Mouse (Mus musculus): ENCODE results near the gene Ust.

Gene Ust

DNA sequence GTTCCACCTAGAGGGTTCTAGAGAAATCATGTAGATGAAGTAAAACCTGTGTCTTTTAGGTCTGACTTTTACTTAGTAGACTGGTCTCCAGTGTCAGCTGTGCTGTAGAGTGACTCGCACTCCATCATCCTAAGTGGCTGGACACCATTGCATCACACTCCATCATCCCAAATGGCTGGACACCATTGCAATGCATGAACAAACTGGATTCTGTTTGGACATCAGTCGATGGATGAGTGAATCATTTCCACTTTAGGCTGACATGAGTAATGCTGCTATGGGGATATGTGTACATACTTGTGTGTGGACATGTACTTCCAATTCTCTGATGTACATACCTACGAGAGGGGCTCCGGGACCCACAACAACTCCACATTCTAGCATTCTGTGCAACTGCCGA lies 187.7 kb downstream of the Ust start:
- no peak for DNase-seq (ENCODE audit: low read depth, low spot score)

DNA sequence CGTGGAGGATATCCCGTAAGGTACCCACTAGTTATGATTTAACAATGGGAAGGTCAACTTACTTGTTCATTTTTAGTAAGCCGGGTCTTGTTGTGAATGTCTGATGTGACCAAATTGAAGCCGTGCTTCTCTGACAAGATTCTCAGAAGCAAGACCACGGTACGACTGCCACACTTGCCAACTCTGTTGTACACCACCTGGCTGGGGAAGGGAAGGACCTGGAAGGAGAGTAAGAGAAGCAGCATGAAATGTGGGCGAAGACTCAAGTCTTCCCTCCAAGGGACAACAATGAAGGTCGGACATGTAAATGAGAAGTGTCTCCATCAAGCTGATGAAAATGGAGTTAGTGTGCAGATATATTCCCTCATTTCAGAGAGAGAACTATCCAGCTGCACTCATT lies 188.6 kb downstream of the Ust start:
- DNase-seq (ENCODE audit: low read depth, low spot score) = no peak

DNA sequence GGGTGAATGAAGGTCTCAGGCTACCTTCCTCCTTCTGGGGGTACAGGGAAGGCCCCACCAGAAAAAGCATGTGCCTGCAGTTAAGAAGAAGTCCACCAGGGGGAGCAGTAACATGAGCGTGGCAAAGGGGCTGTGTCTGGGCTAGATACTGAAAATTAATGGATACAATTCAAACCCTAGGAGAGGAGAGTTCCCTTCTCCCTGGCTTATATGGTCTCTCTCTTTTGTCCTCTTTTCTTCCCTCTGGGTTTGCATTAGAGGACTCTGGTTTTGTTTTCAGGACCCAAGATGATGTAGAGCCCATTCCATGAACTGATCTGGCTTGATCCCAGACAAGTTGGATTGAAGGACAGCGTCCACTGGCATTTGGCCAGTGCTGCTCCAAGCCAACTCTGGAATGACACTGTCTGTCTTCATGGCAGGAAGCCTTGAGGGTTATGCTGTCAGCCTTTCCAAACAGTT lies 195.3 kb downstream of the Ust start:
- peak; percentile 45 for DNase-seq (ENCODE audit: low read depth, low spot score)

DNA sequence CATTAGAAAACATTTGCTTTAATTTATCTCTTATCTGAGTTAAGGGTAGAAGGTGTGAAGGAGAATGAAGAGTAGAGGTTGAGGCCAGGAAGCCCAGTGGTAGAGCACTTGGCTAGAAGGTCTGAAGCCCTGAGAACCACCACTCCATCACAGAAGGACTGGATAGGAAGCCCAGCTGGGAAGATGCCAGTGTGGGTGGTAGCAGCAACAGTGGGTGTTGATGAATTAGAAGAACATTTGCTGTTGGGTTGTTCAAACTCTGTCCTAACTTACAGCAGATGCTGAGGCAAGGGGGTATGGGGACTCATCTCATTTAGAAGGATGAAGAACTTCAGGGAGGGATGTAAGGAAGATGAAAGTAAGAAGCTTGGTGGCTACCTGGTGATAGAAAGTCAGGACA lies 197.9 kb downstream of the Ust start:
- no peak for DNase-seq (ENCODE audit: low read depth, low spot score)

DNA sequence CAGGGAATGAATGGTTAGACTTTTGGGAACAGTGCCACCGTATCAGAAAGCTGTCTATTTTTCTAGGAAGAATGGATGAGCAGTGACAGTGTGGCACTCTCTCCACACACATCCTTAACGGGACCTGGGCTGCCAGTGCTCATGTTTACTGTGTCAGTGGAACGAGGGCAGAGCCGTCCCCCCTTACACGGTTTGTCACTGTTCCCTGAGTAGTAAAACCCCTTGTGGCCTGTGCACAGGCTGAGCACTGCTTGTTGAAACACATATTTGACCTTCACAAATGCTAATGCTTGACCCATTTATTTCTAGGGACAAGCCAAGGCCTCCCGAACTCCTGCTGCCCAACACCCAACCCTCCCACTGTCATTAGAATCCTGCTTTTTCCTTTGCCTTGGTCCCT lies 209.2 kb downstream of the Ust start:
- no peak for DNase-seq (ENCODE audit: low read depth, low spot score)

DNA sequence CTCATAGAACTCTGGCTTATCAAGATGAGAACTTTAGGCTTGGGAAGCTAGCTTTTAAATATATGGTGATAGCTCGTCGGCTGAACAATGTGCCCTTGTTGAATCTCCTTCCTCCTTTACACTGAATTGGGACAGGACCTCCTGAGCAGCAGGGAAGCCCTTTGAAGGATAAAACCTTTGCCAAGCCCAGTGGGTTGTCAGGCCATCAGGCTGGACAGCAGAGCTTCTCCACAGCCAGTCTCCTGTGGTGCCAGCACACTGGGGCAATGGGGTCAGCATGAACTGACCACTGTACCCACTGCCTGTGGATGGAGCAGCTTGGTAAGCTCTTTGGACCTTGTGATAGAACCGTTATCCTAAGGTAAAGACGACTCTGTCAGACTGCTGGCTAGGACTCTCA lies 214.4 kb downstream of the Ust start:
- DNase-seq (ENCODE audit: low read depth, low spot score) = no peak

DNA sequence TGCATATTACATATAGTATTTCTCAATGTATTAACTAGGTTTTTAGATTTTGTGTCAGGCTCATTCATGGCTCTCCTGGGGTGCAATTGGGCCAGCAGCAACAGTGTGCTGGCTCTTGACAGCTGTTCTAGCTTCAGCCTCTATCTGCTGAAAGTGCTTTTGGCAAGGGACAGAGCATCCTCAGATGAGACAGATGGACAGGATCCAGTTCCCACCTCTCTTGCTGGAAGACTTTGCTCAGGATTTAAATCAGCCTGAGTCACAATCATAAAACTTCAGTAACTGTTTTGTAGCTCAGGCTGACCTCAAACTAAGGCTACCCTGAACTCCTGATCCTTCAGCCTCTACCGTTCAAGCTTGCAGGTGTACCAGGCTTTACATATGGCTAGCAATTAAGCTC lies 219.5 kb downstream of the Ust start:
- no peak for DNase-seq (ENCODE audit: low read depth, low spot score)

DNA sequence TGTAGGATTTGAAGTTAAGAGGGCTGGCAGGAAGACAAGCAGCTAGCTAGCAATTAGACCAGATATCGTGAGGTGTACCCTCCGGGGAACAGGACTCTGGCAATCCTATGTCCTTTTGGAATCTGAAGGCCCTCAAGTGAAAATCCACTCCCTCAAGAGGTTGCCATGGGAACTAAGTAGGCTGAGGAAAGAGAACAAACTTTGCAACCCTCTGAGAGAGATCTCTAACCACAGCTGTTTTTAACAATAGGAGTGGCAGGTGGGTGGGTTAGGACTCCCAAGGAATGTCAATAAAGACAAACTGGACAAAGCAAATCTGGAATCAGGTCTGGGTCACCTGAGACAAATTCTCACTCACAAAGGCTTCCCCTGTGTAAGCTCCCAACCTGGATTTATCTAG lies 221.4 kb downstream of the Ust start:
- DNase-seq (ENCODE audit: low read depth, low spot score) = no peak

DNA sequence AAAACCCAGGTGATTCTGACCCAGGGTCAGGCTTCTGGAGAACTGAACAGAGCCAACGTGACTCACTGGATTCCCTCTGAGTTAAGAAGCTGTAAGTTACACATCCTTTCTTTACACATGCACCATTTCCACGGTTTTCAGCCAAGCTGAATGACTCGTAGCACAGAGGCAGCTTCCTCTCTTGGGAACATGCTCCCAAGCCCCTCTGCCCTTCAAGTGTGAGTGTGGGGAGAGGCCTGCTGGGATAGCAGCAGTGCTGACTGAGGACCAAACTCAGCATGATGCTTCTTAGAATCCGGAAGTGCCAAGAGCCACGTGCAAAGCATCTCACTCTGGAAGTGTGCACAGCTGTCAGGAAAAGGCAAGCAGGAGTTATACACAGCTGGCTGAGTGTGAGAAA lies 228.0 kb downstream of the Ust start:
- no peak for DNase-seq (ENCODE audit: low read depth, low spot score)

DNA sequence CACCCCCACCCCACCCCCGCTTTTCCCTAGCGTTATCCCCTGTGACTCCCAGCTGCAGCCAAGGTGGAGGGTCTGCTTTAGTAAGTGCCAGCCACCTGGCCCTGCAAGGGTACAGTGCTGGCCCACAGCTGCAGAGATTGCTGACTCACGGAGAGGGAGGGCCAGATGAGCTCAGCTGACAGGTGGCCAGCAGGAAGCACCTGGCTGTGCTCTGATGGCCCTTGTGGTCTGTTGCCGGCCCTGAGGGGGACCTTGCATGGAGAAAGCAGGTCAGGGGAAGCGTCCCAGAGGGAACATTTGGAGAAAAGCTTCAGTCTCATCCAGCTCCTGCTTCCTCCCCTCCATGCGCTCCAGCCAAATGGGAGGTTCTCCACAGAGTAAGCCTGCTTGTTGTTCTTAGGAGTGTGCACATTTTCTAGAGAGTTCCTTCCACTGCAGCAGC lies 231.3 kb downstream of the Ust start:
- DNase-seq (ENCODE audit: low read depth, low spot score) = peak; percentile 23

DNA sequence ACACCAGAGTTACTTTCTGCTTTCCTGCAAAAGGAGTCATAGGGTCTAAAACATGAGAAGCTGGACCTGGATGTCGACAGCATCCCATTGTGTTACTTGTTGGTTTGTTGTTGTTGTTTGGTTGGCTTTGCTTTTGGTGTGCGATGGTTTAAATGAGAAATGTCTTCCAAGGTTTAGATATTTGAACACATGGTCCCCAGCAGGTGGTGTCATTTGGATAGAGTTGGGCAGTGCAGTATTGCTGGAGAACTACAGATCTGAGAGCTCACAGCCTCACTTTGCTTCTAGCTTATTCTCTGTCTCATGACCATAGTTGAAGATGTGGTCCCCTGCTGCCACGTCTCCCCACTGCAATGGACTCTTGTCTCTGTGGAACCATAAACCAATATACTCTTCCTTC lies 234.6 kb downstream of the Ust start:
- DNase-seq (ENCODE audit: low read depth, low spot score) = no peak

DNA sequence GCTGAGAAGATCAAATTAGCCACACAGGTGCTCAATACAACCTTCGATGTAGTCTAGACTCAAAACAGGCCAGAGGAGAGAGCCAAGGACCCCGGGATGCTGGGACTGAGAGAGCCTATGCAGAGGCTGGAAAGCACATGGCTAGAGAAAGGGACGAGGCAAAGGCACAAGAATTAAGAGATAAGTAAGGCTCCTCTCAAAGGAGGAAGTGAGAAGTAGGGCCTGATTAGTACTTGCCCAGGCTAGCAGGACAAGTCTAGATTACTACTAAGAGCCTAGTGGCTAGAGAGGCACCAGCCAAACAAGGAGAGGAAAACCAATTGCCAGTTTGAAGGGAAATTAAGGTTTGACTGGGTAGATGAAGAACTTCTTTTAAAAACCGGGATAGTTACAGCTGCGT lies 241.5 kb downstream of the Ust start:
- no peak for DNase-seq (ENCODE audit: low read depth, low spot score)

DNA sequence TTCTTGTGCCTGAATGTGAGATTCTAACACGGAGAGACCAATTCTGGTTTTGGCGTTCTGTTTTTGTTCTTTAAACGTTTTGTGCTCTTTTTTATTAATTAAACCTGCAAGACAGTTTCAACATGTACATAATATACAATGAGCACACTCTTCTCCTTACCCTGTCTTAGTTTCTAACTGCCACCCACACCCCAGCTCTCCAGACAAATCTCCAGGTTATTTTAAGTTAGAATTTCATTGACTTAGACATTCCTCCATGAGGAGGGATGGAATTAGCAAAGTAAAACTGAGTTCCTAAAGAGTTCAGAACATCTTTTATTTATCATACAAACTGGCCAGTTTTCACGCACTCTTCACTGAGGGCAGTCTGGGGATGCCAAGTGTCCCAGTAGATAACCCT lies 248.9 kb downstream of the Ust start:
- DNase-seq (ENCODE audit: low read depth, low spot score) = no peak

DNA sequence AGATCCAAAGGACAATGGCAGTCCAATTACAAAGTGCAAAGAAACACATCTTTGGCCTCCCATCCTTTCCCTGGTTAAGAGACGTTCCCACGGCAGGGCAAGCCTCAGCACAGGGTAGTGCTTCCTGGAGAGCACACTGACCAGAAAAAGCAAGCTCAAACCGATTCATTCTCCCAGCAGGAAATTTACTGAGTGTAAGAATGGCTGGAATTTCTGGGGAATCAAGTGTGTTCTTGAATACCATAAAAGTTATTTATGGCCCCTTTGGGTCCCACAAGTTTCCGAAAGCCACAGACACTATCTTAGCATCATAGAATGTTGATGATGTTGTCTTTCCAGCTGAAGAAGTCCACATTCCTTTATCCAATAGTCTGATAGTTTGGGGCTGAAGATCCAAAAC lies 258.9 kb downstream of the Ust start:
- peak; percentile 45 for DNase-seq (ENCODE audit: low read depth, low spot score)

DNA sequence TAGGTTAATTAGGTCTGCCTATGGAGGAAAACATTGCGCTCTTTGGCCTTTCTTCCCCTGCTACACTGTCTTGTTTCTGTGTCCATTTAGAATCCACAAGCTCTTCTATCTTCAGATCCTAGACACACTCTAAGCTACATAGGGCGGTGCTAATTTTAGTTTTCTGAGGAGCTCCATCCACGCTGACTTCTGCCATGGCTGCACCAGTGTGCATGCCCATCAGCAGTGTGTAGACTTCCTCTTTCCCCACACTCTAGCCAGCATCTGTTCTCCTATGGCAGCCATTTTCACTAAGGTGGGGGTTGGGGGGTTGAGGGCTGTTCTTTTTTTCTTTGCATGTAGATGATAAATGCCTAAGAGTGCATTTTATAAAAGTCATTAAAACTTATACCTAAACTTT lies 268.6 kb downstream of the Ust start:
- no peak for DNase-seq (ENCODE audit: low read depth, low spot score)

DNA sequence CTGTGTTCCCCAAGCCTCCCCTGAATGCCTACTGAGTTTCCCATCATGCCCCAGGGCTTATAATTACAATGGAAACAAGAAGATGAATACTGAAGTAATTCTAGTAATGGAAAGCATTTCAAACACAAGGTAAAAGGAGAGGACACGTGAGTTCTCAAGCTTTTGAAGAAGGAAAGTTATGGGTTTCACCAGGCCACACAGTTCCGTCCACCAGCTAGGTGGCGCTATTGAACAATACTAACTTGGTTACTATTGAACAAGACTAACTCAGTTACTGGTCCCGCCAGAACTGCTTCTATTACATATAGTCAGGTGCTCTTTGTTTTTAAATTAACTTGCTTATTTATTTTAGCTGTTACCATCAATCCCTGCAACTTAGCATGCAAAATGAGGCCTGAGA lies 276.3 kb downstream of the Ust start:
- DNase-seq (ENCODE audit: low read depth, low spot score) = peak; percentile 41

DNA sequence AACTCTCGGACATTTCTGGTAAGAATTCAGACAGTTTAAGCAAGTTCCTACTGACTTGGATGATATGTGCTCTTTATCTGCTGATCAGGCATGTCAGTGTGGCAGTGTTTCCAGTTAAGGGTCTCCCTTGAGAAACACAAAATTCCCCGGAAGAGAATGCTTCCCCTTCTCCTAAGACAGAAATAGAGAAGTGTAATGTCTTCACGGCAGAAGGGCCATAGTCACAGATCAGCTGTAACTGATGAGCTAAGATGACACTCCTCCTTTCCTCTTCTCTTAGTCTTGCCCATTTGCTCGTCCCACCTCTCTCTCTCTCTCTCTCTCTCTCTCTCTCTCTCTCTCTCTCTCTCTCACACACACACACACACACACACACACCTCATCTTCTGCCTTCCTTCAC lies 277.9 kb downstream of the Ust start:
- DNase-seq (ENCODE audit: low read depth, low spot score) = no peak

DNA sequence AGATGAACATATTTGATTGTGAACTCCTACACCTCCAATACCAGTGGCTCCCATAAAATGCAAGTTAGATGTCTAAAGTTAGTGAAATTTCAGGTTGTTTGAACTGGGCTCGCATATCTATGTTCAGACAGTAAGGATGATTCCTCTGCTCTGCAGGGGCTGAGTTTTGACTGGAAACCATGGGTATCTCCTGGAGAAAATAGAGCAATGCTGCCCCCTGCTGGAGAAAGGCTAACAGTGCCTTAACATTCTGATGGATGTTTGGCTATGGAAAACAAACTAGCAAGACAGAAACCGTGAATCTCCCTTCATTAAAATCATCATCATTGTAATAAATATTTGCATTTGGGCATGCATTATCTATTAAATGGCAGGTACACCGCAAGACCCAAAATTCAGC lies 278.4 kb downstream of the Ust start:
- peak; percentile 72 for DNase-seq (ENCODE audit: low read depth, low spot score)

DNA sequence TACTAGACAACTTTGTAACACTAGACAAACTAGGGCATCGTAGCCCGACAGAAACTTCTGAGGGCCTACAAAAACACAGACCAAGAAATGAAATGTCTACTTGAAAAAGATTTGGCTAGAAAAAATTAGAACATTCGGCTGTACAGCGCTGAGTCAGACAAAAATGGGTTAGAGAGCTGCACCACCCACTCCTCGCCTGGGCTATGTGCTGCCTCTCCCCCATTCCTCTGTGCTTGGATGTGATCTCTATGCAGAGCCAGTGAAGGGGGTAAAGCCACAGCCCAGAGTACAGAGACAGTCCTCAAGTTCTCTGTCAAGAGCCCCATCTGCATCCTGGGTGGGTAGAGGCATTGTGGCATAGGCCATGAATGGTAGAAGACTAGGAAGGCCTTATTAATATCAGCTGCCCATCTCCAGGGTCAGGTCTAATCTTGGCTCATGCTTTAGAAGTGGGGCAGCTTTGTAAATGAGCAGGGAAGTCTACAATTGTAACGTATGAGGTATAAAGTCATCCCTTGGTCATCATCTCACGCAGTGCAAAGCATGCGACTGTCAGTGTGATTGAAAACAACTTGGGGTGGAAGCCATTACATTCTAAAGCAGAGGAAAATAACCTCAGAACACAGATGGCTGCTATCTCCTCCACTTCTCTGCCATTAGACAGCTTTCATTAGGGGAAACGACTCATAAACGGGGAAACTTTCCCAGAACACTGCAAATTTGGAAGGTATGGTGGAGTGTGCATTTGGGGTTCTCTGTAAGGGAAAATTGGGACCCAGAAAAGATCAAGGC lies 281.6 kb downstream of the Ust start:
- no peak for DNase-seq (ENCODE audit: low read depth, low spot score)

DNA sequence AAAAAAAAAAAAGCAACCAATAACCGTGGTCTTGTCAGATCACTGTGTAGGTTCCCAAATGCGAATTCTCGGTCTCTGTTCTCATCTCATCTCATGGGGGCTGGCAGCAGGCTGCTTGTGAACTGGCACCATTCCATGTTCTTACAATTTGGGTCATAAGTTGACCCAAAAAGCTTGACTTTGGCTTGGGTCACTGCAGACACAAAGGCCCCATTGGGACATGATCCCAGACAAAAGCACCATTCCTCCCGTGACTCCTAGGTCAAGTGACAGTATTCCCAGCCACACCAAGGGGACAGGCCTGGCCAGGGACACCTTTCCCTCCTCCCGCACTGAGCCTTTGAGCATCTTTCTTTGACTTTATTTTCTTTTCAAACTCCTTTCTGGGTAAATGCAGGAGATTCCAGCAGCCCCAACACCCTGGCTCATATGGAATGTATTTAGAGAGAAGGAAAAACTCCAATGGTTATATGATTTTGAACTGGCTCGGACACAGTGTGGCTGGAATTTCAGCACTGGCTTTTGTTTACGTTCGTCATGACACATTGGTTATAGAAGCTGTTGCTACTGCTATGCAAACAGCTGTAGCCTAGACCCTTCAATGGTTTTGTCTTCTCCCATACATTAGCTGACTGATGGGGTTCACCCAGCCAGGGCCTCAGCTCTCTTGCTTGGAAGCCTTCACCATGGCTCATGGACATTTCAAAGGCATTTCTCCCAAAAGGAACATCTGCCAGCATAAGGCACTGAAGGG lies 285.3 kb downstream of the Ust start:
- DNase-seq (ENCODE audit: low read depth, low spot score) = no peak

DNA sequence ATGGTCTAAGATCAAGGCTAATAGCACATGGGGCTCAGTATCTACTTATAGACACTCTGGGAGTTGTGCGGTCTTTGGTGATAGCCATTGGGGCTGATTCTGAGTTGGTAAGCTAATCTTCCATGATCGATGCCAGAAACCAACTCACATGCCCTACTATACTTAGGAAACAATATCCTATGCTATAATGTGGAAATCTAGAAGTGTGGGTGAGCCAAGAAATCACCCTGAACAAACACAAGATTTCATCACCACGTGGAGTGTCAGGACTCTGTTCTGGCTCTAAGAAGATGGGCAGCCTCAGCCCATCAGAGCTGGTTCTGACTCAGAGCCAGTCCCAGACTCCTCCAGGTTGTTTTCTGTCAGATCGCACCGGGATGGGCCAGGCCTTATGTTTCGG lies 286.1 kb downstream of the Ust start:
- no peak for DNase-seq (ENCODE audit: low read depth, low spot score)

DNA sequence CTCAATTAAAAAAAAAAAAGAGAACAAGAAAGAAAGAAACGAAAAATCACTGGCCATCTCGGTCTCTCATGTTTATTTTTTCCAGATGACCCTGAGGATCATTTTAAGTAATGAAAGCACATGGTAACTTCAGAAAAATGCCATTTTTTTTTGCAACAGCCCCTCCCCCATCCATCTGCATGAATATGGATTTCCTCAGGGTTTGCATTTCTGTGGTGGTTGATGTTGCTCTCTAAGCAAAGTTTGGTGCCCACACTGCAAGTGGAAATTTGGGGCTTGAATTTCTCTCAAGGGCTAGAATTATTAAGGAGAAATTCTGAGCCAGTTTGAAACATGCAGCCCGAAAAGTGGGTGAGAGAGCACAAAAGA lies 290.3 kb downstream of the Ust start:
- DNase-seq (ENCODE audit: low read depth, low spot score) = no peak

DNA sequence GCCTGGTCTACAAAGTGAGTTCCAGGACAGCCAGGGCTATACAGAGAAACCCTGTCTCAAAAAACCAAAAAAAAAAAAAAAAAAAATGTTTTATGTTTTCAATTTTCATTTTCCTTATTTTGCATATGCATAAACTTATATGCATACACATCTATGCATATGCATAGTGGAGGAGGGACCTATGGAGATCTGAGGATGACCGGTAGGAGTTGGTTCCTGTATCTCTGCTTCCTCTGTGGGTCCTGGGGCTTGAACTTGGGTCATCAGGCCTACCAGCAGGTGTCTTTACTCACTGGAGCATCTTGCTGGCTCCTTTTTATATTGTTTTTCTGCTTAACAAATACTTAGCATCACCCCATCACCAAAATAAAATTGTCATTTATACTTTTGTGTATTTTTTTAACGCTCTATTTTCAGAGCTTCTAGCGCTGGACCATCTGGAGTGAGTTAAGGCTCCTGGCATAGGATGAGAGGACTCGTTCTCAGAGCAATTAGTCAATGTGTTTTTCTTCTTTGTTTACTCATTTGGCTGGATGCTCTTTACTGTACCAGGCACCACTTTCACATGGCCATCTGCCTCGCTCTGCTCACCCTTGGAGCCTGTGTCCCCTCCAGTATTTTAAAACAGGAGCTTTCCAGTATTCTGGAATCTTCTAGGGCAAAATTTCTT lies 290.8 kb downstream of the Ust start:
- no peak for DNase-seq (ENCODE audit: low read depth, low spot score)
